Mouse (Mus musculus) testis, adult 2 months (tissue): ENCODE measurements at regions not wholly inside any gene's neighbourhood (a gene's known extent, or its start where the extent isn't known, plus 50 kb on each side); places are given as distances from the start of the nearest gene placed in this dataset.

Experiments used
- CTCF ChIP-seq: fragments of 200-500 bp; IDR thresholded peaks from 2 replicates; pipeline ENCODE4 v1.5.1; 2012; ENCODE audit warnings: low read depth, mild to moderate bottlenecking, inconsistent platforms, low read length, moderate library complexity; ENCODE audit not compliant: control insufficient read depth, insufficient read depth, insufficient replicate concordance
- POLR2A ChIP-seq: fragments of 200-500 bp; IDR thresholded peaks from 2 replicates; pipeline ENCODE4 v1.6.1; 2012; ENCODE audit warnings: low read depth, mild to moderate bottlenecking, inconsistent platforms, low read length, moderate library complexity; ENCODE audit not compliant: control insufficient read depth

DNA sequence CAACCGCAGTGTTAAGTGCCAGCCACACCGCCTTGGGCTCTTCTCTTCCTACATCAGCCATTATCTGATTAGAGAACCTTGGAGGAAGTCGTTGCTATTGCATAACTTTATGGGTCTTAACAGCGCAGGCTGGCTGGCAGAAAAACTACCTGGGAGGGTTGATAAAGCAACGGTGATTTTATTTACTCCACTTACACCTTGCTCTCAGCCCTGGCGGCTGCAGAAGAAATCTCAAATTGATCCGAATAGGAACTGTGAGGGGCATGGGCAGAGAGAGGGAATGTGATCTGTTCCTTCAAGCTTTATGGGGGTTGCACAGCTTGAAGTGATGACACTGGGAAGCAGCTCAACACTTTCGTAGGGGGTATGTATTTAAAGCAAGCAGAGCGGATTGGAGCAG is 264.9 kb downstream of the Meis1 start:
- no peak for TF ChIP-seq CTCF
- TF ChIP-seq POLR2A = no peak
